Mouse (Mus musculus): ENCODE measurements around the gene Card9.

DNA sequence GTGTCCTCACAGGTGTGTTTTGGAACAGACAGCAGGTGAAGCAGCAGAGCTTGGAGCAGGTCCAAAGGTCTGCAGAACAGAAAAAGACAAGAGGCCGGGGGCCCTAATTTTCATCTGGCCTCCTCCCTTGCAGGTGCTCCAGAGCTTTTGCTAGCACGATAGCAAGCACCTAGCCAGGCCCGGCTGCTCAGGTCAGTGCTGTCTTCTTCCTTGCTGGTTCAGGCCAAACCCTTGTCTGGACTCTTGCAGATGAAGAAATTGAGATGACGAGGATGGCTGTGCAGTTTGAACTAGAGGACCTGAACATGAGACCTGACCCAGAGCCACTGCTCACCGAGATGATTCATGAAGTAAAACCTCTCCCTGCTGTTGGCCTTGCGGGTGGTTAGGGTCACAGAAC lies 30.9 kb upstream of the Card9 start:
- TF ChIP-seq CTCF (IDR thresholded peaks at IDR 0.05; ENCODE audit: extremely low read depth, insufficient read length, insufficient replicate concordance, low read depth, low read length), result no peak
- no peak for TF ChIP-seq POLR2A (IDR thresholded peaks at IDR 0.05; ENCODE audit: low read depth, low read length)

Data from small intestine, adult 2 months (tissue).